Mouse (Mus musculus) embryonic facial prominence, embryonic 15.5 days (tissue): ENCODE data around the gene Enoph1. TPM values are rescaled to one million over a fixed set of nuclear protein-coding genes. Genes with fewer than 3 reads are reported as not detected.

ENCODE experiments used
- ATAC-seq: fragments of 200-750 bp; cut with Nextera tagmentation; 2 replicates; pipeline ENCODE4 v1.8.0; 2017; ENCODE audit warnings: low read depth, moderate TSS enrichment; ENCODE audit not compliant: insufficient number of reproducible peaks, low FRiP score, low TSS enrichment
- H3K27ac ChIP-seq: fragments of 300-500 bp; sonication (generic); replicated peaks from 2 replicates; pipeline ENCODE4 v1.5.1; 2015; ENCODE audit warnings: mild to moderate bottlenecking, inconsistent platforms
- H3K27me3 ChIP-seq: fragments of 300-500 bp; sonication (generic); 2 replicates; pipeline ENCODE4 v1.6.1; 2015; ENCODE audit warnings: inconsistent platforms
- H3K36me3 ChIP-seq: fragments of 300-500 bp; sonication (generic); 2 replicates; pipeline ENCODE4 v1.6.1; 2015; ENCODE audit warnings: mild to moderate bottlenecking, inconsistent platforms
- H3K4me1 ChIP-seq: fragments of 300-500 bp; sonication (generic); 2 replicates; pipeline ENCODE4 v1.6.1; 2015; ENCODE audit warnings: inconsistent platforms
- H3K4me2 ChIP-seq: fragments of 300-500 bp; sonication (generic); replicated peaks from 2 replicates; pipeline ENCODE4 v1.6.1; 2015; ENCODE audit warnings: mild to moderate bottlenecking, inconsistent platforms
- H3K4me3 ChIP-seq: fragments of 300-500 bp; sonication (generic); replicated peaks from 2 replicates; pipeline ENCODE4 v1.5.1; 2015; ENCODE audit warnings: mild to moderate bottlenecking, inconsistent platforms
- H3K9ac ChIP-seq: fragments of 300-500 bp; sonication (generic); 2 replicates; pipeline ENCODE4 v1.6.1; 2015; ENCODE audit warnings: inconsistent platforms
- H3K9me3 ChIP-seq: fragments of 300-500 bp; sonication (generic); replicated peaks from 2 replicates; pipeline ENCODE4 v1.6.1; 2016; ENCODE audit warnings: inconsistent platforms
- WGBS: fragments of 180-500 bp; shearing (Covaris S2); methylation state at CpG from one replicate; pipeline ENCODE4 v1.1.7; 2015; 5-methylcytosine and 5-hydroxymethylcytosine counted together
- polyA plus RNA-seq: library from polyadenylated mRNA; unstranded; fragments of >200 nt; fragmentation: Nextera tagmentation; extraction: Ambion mirVana; gene quantifications from 2 replicates; pipeline ENCODE4 v1.2.1, GENCODE M21; 2015

Enoph1 gene
- polyA plus RNA-seq, 1 experiment from 2014 or later: 41.9 TPM

- H3K4me2 ChIP-seq: no peak overlapping the region
- WGBS: 52% methylated on average over 9 of the region's 9 CpGs
- H3K36me3 ChIP-seq: no peaks in the 10 kb centered on the region
- H3K4me3 ChIP-seq: no peak overlapping the region
- H3K9me3 ChIP-seq: no peaks in the 10 kb centered on the region
- no peak overlapping the region for H3K9ac ChIP-seq
- H3K27ac ChIP-seq: no peak overlapping the region
- H3K27me3 ChIP-seq: no peaks in the 10 kb centered on the region
- ATAC-seq: peak; percentile 64
- H3K4me1 ChIP-seq: peaks cover 14% of the 10 kb centered on the region; the same call in 1 of the 2 replicates
Observed at GRCm38 (mm10) chr5:100108866-100109265, 69.1 kb downstream of the Enoph1 start.

DNA sequence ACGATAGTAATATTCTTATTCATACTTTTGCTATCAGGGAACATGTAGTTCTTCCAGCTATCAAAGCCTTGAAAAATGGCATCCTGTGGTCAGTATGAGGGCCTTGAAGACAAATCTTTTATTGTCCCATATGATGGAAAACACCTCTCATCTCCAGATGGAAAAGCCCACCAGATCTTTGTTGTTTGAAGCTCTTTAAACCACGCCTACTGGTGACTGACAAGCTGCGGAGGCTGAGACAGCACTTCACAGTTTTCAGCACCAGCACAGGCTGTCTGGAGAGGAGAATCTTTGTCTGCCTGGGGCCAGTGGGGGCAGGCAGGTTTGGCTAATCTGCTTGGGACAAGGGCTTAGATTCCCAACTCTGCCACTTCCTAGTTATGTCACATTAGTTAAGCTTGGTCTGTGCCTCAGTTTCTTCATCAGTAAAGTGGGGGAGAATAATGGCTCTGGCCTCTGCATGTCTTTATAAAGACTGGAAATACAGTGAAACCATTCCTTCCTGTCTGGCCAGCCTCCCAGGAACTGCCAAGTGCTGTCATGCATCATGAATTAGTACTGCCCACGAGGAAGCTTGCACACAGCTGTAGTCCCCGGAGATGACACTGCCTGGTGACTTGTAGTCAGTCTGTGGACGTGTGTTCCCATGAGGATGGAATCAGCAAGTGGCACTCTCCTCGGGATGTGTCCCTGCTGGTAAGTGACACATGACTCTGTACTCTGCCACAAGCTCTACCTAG, 69.9 kb downstream of the Enoph1 start:
- 49% methylated on average over 7 of the region's 7 CpGs for WGBS
- H3K9me3 ChIP-seq: no peaks in the 10 kb centered on the region
- no peak overlapping the region for H3K9ac ChIP-seq
- H3K4me1 ChIP-seq: peaks cover 14% of the 10 kb centered on the region; the same call in 1 of the 2 replicates
- no peak overlapping the region for H3K4me3 ChIP-seq
- no peak overlapping the region for H3K27ac ChIP-seq
- H3K4me2 ChIP-seq: no peak overlapping the region
- ATAC-seq: no peak
- no peaks in the 10 kb centered on the region for H3K36me3 ChIP-seq
- H3K27me3 ChIP-seq: no peaks in the 10 kb centered on the region

GRCm38 (mm10) chr5:100110581-100110980, 70.8 kb downstream of the Enoph1 start:
- no peaks in the 10 kb centered on the region for H3K9me3 ChIP-seq
- H3K27me3 ChIP-seq: no peaks in the 10 kb centered on the region
- H3K4me2 ChIP-seq: no peak overlapping the region
- H3K4me3 ChIP-seq: no peak overlapping the region
- H3K27ac ChIP-seq: no peak overlapping the region
- ATAC-seq: no peak
- H3K4me1 ChIP-seq: peaks cover 14% of the 10 kb centered on the region; the same call in 1 of the 2 replicates
- H3K9ac ChIP-seq: no peak overlapping the region
- H3K36me3 ChIP-seq: no peaks in the 10 kb centered on the region
- WGBS: 43% methylated on average over 3 of the region's 3 CpGs

- H3K4me3 ChIP-seq: no peak overlapping the region
- no peaks in the 10 kb centered on the region for H3K9me3 ChIP-seq
- 61% methylated on average over 5 of the region's 5 CpGs for WGBS
- H3K36me3 ChIP-seq: no peaks in the 10 kb centered on the region
- H3K4me2 ChIP-seq: no peak overlapping the region
- peaks cover 14% of the 10 kb centered on the region; the same call in 1 of the 2 replicates for H3K4me1 ChIP-seq
- no peak overlapping the region for H3K9ac ChIP-seq
- no peak overlapping the region for H3K27ac ChIP-seq
- ATAC-seq: no peak
- H3K27me3 ChIP-seq: no peaks in the 10 kb centered on the region
Observed at GRCm38 (mm10) chr5:100113403-100113802, 73.6 kb downstream of the Enoph1 start.

Other genes starting within 250 kb of the Enoph1 start
- gene Vamp9, start 133.7 kb upstream of the Enoph1 start, polyA plus RNA-seq: 0.46 and 0.69 TPM in 2 replicates
- 180 and 195 TPM in 2 replicates for gene Hnrnpd, start 61.0 kb upstream of the Enoph1 start, polyA plus RNA-seq
- 1.7 and 3.5 TPM in 2 replicates for gene 4930524J08Rik, start 60.9 kb upstream of the Enoph1 start, polyA plus RNA-seq
- gene Hnrnpdl, start 321 bp upstream of the Enoph1 start, polyA plus RNA-seq: 149 and 152 TPM in 2 replicates
- 6.2 and 6.4 TPM in 2 replicates for gene Tmem150c, start 119.8 kb downstream of the Enoph1 start, polyA plus RNA-seq